Mouse (Mus musculus) lung, postnatal 0 days (tissue): ENCODE measurements around the gene Oxsr1. TPM values are rescaled to one million over a fixed set of nuclear protein-coding genes. Genes with fewer than 3 reads are reported as not detected.

Experiments used
- ATAC-seq: fragments of 200-750 bp; cut with Nextera tagmentation; 2 replicates; pipeline ENCODE4 v1.8.0; 2017; ENCODE audit warnings: moderate library complexity
- DNase-seq: peaks from one replicate; pipeline ENCODE4 v3.0.0-alpha.2; 2016; ENCODE audit warnings: low spot score
- H3K27ac ChIP-seq: fragments of 300-500 bp; sonication (generic); 2 replicates; pipeline ENCODE4 v1.5.1; 2014; ENCODE audit warnings: antibody characterized with exemption, mild to moderate bottlenecking, low read length, mixed read lengths
- H3K27me3 ChIP-seq: fragments of 300-500 bp; sonication (generic); replicated peaks from 2 replicates; pipeline ENCODE4 v1.6.1; 2014; ENCODE audit warnings: low read length, mixed read lengths; ENCODE audit not compliant: insufficient read depth
- H3K36me3 ChIP-seq: fragments of 300-500 bp; sonication (generic); 2 replicates; pipeline ENCODE4 v1.6.1; 2014; ENCODE audit warnings: low read length, mixed read lengths; ENCODE audit not compliant: insufficient read depth
- H3K4me1 ChIP-seq: fragments of 300-500 bp; sonication (generic); 2 replicates; pipeline ENCODE4 v1.6.1; 2014; ENCODE audit warnings: antibody characterized with exemption, low read depth, low read length, mixed read lengths; ENCODE audit not compliant: insufficient read depth
- H3K4me2 ChIP-seq: fragments of 300-500 bp; sonication (generic); replicated peaks from 2 replicates; pipeline ENCODE4 v1.6.1; 2014; ENCODE audit warnings: low read depth, mild to moderate bottlenecking, low read length, moderate library complexity, mixed read lengths
- H3K4me3 ChIP-seq: fragments of 300-500 bp; sonication (generic); 2 replicates; pipeline ENCODE4 v1.5.1; 2014; ENCODE audit warnings: low read depth, low read length
- H3K9ac ChIP-seq: fragments of 300-500 bp; sonication (generic); replicated peaks from 2 replicates; pipeline ENCODE4 v1.6.1; 2014; ENCODE audit warnings: low read depth, mild to moderate bottlenecking
- H3K9me3 ChIP-seq: fragments of 300-500 bp; sonication (generic); 2 replicates; pipeline ENCODE4 v1.6.1; 2016; ENCODE audit warnings: low read length, mixed read lengths
- CTCF ChIP-seq: IDR thresholded peaks from 2 replicates; pipeline ENCODE4 v1.5.1; 2016; ENCODE audit warnings: antibody characterized with exemption, mild to moderate bottlenecking
- EP300 ChIP-seq: IDR thresholded peaks from 2 replicates; pipeline ENCODE4 v1.6.1; 2016; ENCODE audit warnings: antibody characterized with exemption, mild to moderate bottlenecking, control low read depth
- WGBS: fragments of 180-500 bp; shearing (Covaris S2); extraction: QIAGEN DNeasy Blood & Tissue Kit; methylation state at CpG from one replicate; pipeline ENCODE4 v1.1.7; 2014; 5-methylcytosine and 5-hydroxymethylcytosine counted together
- polyA plus RNA-seq: library from polyadenylated mRNA; unstranded; fragments of >200 nt; fragmentation: Nextera tagmentation; extraction: Ambion mirVana; gene quantifications from 2 replicates; pipeline ENCODE4 v1.2.1, GENCODE M21; 2015

Gene Oxsr1
- polyA plus RNA-seq, 1 experiment from 2014 or later: 6.6 TPM

- WGBS: 45% methylated on average over 10 of the region's 10 CpGs
- ATAC-seq: peak; percentile 25; the same call in 1 of the 2 replicates
- H3K36me3 ChIP-seq: no peaks in the 10 kb centered on the region
- H3K4me1 ChIP-seq: no peaks in the 10 kb centered on the region
- H3K27me3 ChIP-seq: no peaks in the 10 kb centered on the region
- H3K27ac ChIP-seq: no peak overlapping the region
- no peak for TF ChIP-seq EP300
- TF ChIP-seq CTCF: no peak
- no peaks in the 10 kb centered on the region for H3K9me3 ChIP-seq
- no peak overlapping the region for H3K4me3 ChIP-seq
- H3K9ac ChIP-seq: no peak overlapping the region
- DNase-seq: peak; percentile 23
- no peak overlapping the region for H3K4me2 ChIP-seq
Measured at GRCm38 (mm10) chr9:119199151-119199861, 122.9 kb downstream of the Oxsr1 start.

DNA sequence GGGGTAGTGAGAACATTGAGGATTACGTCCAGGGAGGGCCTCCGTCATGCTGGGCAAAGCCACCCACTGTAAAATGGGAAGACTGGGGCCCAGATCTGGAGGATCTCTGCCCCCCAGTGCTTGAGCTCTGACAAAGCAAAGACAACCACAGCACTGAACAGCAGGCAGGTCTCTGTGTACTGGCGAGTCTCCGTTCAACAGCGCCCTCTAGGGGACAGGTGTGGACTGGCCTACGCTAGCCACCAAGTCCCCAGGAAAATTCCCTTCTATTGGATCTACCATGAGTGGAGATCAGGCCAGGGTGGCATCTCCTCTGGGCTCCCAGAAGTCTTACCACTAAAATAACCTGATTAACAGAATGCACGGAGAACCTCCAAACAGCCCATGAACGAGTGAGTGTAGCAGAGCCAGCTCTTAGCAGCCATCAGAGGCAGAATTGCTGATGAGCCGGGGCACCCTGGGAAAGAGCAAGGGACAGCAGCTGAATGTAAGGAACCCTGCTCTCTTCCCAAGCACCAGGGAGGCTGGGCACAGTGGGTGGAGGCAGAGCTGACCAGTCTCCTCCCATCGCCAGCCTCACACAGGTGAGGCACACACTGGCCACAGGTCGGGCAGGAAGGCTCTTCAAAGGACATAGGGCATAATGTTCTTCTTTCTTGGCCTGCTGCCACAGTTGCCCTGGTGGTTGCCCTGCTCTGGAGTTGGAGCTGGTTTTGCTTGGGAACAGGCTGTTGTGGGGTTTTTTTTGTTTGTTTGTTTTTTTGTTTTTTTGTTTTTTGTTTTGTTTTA lies 129.8 kb downstream of the Oxsr1 start:
- Histone ChIP-seq H3K9me3 (no peaks in the 10 kb centered on the region), H3K36me3 (no peaks in the 10 kb centered on the region), H3K4me3 (no peak overlapping the region), H3K9ac (no peak overlapping the region), H3K27me3 (no peaks in the 10 kb centered on the region), H3K27ac (no peak overlapping the region), H3K4me1 (no peaks in the 10 kb centered on the region), H3K4me2 (no peak overlapping the region)
- WGBS: 30% methylated on average over 11 of the region's 11 CpGs
- ATAC-seq (no peak; the same call in 1 of the 2 replicates), DNase-seq (peak; percentile 49)
- peak; percentile 75 for TF ChIP-seq CTCF
- no peak for TF ChIP-seq EP300

Other genes with a start within 250 kb of the Oxsr1 start
- gene Plcd1, start 228.9 kb downstream of the Oxsr1 start, polyA plus RNA-seq: 9.1 and 10.4 TPM in 2 replicates
- gene Dlec1, start 219.9 kb downstream of the Oxsr1 start, polyA plus RNA-seq: 0.57 and 0.64 TPM in 2 replicates
- 5.8 and 7.0 TPM in 2 replicates for gene Acaa1b, start 165.3 kb downstream of the Oxsr1 start, polyA plus RNA-seq
- gene Gm47289, start 163.3 kb downstream of the Oxsr1 start, polyA plus RNA-seq: not detected in 2 replicates
- gene Slc22a13, start 113.3 kb downstream of the Oxsr1 start, polyA plus RNA-seq: not detected in 2 replicates
- gene Acaa1a, start 17.2 kb upstream of the Oxsr1 start, polyA plus RNA-seq: 114 and 128 TPM in 2 replicates
- gene Myd88, start 19.0 kb upstream of the Oxsr1 start, polyA plus RNA-seq: 50.3 and 61.3 TPM in 2 replicates
- gene Xylb, start 35.0 kb upstream of the Oxsr1 start, polyA plus RNA-seq: 2.0 and 2.2 TPM in 2 replicates
- 0.17 TPM in 1 of 2 replicates, not detected in the other for gene Slc22a14, start 43.1 kb upstream of the Oxsr1 start, polyA plus RNA-seq
- gene Acvr2b, start 79.7 kb upstream of the Oxsr1 start, polyA plus RNA-seq: 15.6 TPM in 2 replicates
- 6.9 and 7.4 TPM in 2 replicates for gene Exog, start 122.5 kb upstream of the Oxsr1 start, polyA plus RNA-seq